Mouse (Mus musculus): ENCODE data around the gene Urgcp. TPM values are rescaled to one million over a fixed set of nuclear protein-coding genes. Genes with fewer than 3 reads are reported as not detected.
"Not testable (repeated sequence)": the region's sequence is repeated elsewhere in the genome, so short reads cannot be mapped to it uniquely, and the experiment has no call there.

The Urgcp gene
- total RNA-seq (2014; fragmentation: Nextera tagmentation) = 6.8 and 12.1 TPM in 2 replicates
- total RNA-seq (2017) = 5.9 and 7.8 TPM in 2 replicates

GRCm38 (mm10) chr11:5761820-5762632 lies at the start of gene Urgcp:
Urgcp (minus strand) TSS chr11:5762376.
- peak; percentile 98 for ATAC-seq (replicated peaks; ENCODE audit: low FRiP score, low TSS enrichment, poor library complexity, severe bottlenecking)

GRCm38 (mm10) chr11:5809487-5809886 lies 47.3 kb upstream of the Urgcp start:
- ATAC-seq (replicated peaks; ENCODE audit: low FRiP score, low TSS enrichment, poor library complexity, severe bottlenecking) = not testable (repeated sequence)

- no peak for ATAC-seq (replicated peaks; ENCODE audit: low FRiP score, low TSS enrichment, poor library complexity, severe bottlenecking)
Observed at GRCm38 (mm10) chr11:5807956-5808355, 45.8 kb upstream of the Urgcp start.

- ATAC-seq (replicated peaks; ENCODE audit: low FRiP score, low TSS enrichment, poor library complexity, severe bottlenecking) = 0 out of 2 replicates have a peak, but pooled peaks have one; percentile 15
Observed at GRCm38 (mm10) chr11:5805711-5806110, 43.5 kb upstream of the Urgcp start.

- no peak for ATAC-seq (replicated peaks; ENCODE audit: low FRiP score, low TSS enrichment, poor library complexity, severe bottlenecking)
Observed at GRCm38 (mm10) chr11:5804174-5804573, 42.0 kb upstream of the Urgcp start.

DNA sequence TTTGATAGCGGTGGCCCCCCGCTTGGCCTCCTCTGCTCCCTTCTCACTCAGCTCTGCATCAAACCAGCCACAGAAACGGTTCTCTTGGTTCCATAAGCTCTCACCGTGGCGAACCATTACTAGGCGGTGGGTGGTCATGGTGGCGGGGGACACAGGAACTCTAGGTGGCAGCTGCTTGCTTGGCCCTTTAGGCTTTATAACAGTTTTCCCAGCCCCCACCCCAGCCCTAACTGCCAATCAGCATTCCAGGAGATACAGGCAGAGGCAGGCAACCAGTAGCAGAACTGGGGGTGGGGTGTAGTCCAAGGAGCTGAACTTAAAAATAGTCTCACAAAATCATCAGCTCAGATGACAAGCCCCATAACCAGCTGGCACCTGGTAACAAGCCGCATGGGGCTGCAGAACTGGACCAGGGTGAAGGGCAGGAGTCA lies 41.4 kb upstream of the Urgcp start, which contains the start of gene Pgam2:
Pgam2 (minus strand) TSS at position 183 of the 431 bp plus-strand sequence.
- ATAC-seq (replicated peaks; ENCODE audit: low FRiP score, low TSS enrichment, poor library complexity, severe bottlenecking) = no peak

- no peak for ATAC-seq (replicated peaks; ENCODE audit: low FRiP score, low TSS enrichment, poor library complexity, severe bottlenecking)
Observed at GRCm38 (mm10) chr11:5802457-5803217, 40.5 kb upstream of the Urgcp start.

- ATAC-seq (replicated peaks; ENCODE audit: low FRiP score, low TSS enrichment, poor library complexity, severe bottlenecking) = no peak
Observed at GRCm38 (mm10) chr11:5802005-5802404, 39.8 kb upstream of the Urgcp start.

- ATAC-seq (replicated peaks; ENCODE audit: low FRiP score, low TSS enrichment, poor library complexity, severe bottlenecking) = no peak
Observed at GRCm38 (mm10) chr11:5801511-5801910, 39.3 kb upstream of the Urgcp start.

DNA sequence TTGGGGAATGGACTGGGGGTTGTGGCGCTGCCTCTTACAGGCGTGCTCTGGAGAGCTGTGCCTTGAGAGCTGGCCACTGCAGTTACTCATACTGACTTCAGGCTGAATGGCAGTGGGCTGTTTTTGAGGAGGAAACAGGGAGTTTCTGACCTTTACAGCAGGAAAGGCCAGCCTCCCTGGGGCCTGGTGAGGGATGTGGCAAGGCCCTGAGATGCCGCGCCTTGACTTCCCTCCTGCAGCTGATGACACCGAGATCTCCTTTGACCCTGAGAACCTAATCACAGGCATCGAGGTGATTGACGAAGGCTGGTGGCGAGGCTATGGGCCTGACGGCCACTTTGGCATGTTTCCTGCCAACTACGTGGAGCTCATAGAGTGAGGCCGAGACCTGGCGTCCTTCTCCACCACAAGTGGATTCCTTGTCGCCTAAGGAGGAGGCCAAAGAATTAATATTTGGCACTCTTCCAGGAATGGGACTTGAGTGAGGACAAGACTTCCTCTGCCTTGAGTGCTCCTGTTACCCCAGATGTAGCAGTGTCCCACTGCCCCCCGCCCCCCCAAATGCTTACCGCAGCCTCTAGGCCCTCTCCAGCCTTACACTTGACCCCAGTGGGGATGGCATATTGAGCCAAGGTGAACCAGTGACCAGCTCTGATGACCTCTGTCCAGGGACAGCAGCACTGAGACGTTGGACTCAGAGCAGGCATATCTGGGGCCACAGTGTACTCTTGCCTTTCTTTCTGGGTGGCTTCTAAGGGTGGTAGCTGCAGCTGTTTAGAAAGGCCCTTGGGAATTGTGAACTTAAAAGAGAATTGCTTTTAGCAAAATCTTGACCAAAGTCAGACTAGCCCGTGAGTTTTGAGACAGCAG lies 37.7 kb upstream of the Urgcp start:
- ATAC-seq (replicated peaks; ENCODE audit: low FRiP score, low TSS enrichment, poor library complexity, severe bottlenecking) = no peak

DNA sequence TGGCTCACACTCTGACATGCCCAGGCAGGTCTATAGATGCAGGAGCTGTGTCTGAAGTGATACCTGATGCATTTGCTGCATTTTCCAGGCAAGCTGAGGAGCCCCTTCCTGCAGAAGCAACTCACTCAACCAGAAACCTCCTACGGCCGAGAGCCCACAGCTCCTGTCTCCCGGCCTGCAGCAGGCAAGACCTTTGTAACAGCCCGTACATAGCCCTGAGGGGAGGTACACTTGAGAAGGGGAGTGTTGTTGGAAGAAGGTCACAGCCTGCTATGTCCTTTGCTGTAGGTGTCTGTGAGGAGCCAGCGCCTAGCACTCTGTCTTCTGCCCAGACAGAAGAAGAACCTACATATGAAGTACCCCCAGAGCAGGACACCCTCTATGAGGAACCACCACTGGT lies 35.8 kb upstream of the Urgcp start:
- no peak for ATAC-seq (replicated peaks; ENCODE audit: low FRiP score, low TSS enrichment, poor library complexity, severe bottlenecking)

GRCm38 (mm10) chr11:5797371-5797770 lies 35.2 kb upstream of the Urgcp start:
- no peak for ATAC-seq (replicated peaks; ENCODE audit: low FRiP score, low TSS enrichment, poor library complexity, severe bottlenecking)

DNA sequence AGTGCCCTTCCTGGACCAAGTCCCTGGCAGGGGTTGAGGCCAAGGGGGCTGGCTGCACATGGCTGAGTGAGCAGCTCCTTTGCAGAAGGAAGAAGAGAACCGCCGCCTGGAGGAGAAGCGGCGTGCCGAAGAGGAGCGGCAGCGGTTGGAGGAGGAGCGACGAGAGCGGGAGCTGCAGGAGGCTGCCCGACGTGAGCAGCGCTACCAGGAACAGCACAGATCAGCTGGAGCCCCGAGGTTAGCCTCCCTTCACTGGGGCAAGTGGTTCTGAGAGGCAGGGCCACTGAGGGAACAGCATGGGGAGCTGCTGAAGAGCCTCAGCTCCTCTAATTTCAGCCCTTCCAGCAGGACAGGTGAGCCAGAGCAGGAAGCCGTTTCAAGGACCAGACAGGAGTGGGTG lies 34.8 kb upstream of the Urgcp start:
- no peak for ATAC-seq (replicated peaks; ENCODE audit: low FRiP score, low TSS enrichment, poor library complexity, severe bottlenecking)

DNA sequence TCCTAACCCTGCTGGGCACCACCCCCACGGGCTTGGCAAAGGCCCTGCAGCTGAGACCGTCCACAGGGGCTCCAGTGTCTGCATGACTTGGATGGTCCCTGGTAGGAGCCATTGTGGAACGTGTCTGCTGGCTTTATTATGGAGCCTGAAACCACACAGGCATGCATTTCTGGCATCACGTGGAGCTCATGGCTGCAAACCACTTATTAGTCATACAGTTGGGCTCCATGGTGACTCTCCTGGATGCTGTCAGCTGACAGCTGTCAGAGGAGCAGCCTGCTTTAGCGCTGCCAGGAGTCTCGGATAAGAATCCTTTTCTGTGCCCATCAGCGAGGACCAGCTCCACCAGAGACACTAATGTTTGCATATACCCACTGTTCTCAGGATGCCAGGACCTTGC lies 33.5 kb upstream of the Urgcp start:
- ATAC-seq (replicated peaks; ENCODE audit: low FRiP score, low TSS enrichment, poor library complexity, severe bottlenecking) = no peak

GRCm38 (mm10) chr11:5795290-5795689 lies 33.1 kb upstream of the Urgcp start:
- ATAC-seq (replicated peaks; ENCODE audit: low FRiP score, low TSS enrichment, poor library complexity, severe bottlenecking) = no peak

- ATAC-seq (replicated peaks; ENCODE audit: low FRiP score, low TSS enrichment, poor library complexity, severe bottlenecking) = no peak
Observed at GRCm38 (mm10) chr11:5790431-5790830, 28.3 kb upstream of the Urgcp start.

GRCm38 (mm10) chr11:5789754-5790333 lies 27.7 kb upstream of the Urgcp start:
- ATAC-seq (replicated peaks; ENCODE audit: low FRiP score, low TSS enrichment, poor library complexity, severe bottlenecking) = no peak

DNA sequence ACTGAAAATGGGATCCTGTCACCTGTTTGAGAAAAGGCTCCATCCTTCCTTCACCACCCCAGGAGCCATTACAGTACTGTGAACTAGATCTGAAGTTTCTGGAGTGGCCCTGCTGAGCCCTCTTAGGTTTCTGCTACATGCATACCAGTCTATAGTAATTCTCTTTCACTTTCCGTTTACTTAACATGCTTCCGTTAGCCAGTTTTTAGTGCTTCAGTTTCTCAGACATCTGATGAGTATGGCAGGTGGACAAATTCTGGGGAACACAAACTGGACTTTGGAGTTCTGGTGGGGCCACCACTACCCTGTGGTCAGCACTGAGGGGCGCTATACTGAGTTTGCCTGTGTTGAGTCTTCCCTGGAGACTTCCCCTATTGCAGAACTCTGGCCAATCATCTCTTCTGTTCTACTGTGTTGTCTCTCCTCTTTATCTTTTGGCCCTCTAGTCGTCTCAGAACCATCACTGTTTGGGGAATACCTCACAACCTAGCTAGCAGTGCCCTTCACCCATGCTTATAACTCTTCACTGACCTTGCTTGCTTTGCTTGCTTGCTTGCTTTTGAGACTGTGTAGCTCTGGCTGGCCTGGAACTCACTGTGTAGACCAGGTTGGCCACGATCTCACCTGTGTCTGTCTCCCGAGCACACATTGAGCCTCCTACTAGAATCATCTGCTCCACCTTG lies 27.0 kb upstream of the Urgcp start:
- peak; percentile 58 for ATAC-seq (replicated peaks; ENCODE audit: low FRiP score, low TSS enrichment, poor library complexity, severe bottlenecking)

Data from megakaryocyte-erythroid progenitor cell, adult 5-6 weeks (primary cell).